Mouse (Mus musculus) CH12.LX (cell line): ENCODE measurements at regions not wholly inside any gene's neighbourhood (a gene's known extent, or its start where the extent isn't known, plus 50 kb on each side); places are given as distances from the start of the nearest gene placed in this dataset.

Experiments
- DNase-seq: peaks from one replicate; pipeline ENCODE4 v3.0.0-alpha.2; 2013; ENCODE audit errors: extremely low read depth
- H3K27ac ChIP-seq: 2 replicates; pipeline ENCODE4 v1.5.1; 2012; ENCODE audit warnings: low read depth, mild to moderate bottlenecking, control low read depth, moderate library complexity; ENCODE audit not compliant: insufficient read depth
- H3K27me3 ChIP-seq: replicated peaks from 2 replicates; pipeline ENCODE3; 2012; ENCODE audit warnings: inconsistent platforms
- H3K36me3 ChIP-seq, 2 experiments: replicated peaks in 1 of 2; 2 replicates each; pipeline versions ENCODE3 to v1.6.1; 2012; ENCODE audit warnings: inconsistent platforms in 1 of 2, low read length in 1 of 2, mild to moderate bottlenecking in 1 of 2, mixed read lengths in 1 of 2, moderate library complexity in 1 of 2; ENCODE audit not compliant: control insufficient read depth in 1 of 2, insufficient read depth in 1 of 2
- H3K4me1 ChIP-seq, 2 experiments: 2 replicates each; pipeline ENCODE4 v1.6.1; 2012; ENCODE audit warnings: inconsistent platforms in 1 of 2, moderate library complexity in 1 of 2; ENCODE audit not compliant: insufficient read depth in 2 of 2, control insufficient read depth in 1 of 2
- H3K4me2 ChIP-seq: 2 replicates; pipeline ENCODE4 v1.6.1; 2012; ENCODE audit warnings: low read depth, mild to moderate bottlenecking, control low read depth; ENCODE audit not compliant: poor library complexity, insufficient read depth, severe bottlenecking
- H3K4me3 ChIP-seq, 3 experiments: fragments of 150-350 bp in 1 of 3; sonication (generic) in 1 of 3; replicated peaks in 1 of 3; 2 replicates each; pipeline versions ENCODE3 to v1.5.1; 2011 to 2012; ENCODE audit warnings: low read depth in 2 of 3, low read length in 2 of 3, mild to moderate bottlenecking in 2 of 3, moderate library complexity in 2 of 3, control low read depth in 1 of 3, improper control_type of control experiment in 1 of 3, inconsistent platforms in 1 of 3, mixed read lengths in 1 of 3; ENCODE audit not compliant: poor library complexity in 1 of 3
- H3K79me2 ChIP-seq: replicated peaks from 2 replicates; pipeline ENCODE4 v1.6.1; 2012; ENCODE audit warnings: mild to moderate bottlenecking, moderate library complexity; ENCODE audit not compliant: control insufficient read depth, poor library complexity, insufficient read depth, severe bottlenecking; ENCODE audit errors: extremely low read depth
- H3K9ac ChIP-seq: 2 replicates; pipeline ENCODE4 v1.6.1; 2012; ENCODE audit warnings: low read depth, mild to moderate bottlenecking, control low read depth, moderate library complexity; ENCODE audit not compliant: insufficient read depth
- H3K9me3 ChIP-seq: replicated peaks from 2 replicates; pipeline ENCODE3; 2012; ENCODE audit warnings: low read length, inconsistent platforms, mixed read lengths
- CHD1 ChIP-seq: IDR thresholded peaks from 2 replicates; pipeline ENCODE4 v1.6.1; 2012; ENCODE audit warnings: low read depth, low read length, improper control_type of control experiment, inconsistent platforms
- CTCF ChIP-seq, 2 experiments: IDR thresholded peaks in 1 of 2; conservative IDR thresholded peaks in 1 of 2; 2 replicates each; pipeline ENCODE4 v1.5.1; 2011 to 2012; ENCODE audit warnings: low read depth in 2 of 2, low read length in 2 of 2, improper control_type of control experiment in 1 of 2, inconsistent platforms in 1 of 2, mild to moderate bottlenecking in 1 of 2, moderate library complexity in 1 of 2
- E2F4 ChIP-seq: IDR thresholded peaks from 2 replicates; pipeline ENCODE4 v1.6.1; 2011; ENCODE audit warnings: low read depth, low read length, improper control_type of control experiment; ENCODE audit not compliant: insufficient replicate concordance
- ELF1 ChIP-seq: IDR thresholded peaks from 2 replicates; pipeline ENCODE4 v1.6.1; 2014; ENCODE audit warnings: low read depth, mild to moderate bottlenecking, inconsistent platforms, low read length, improper control_type of control experiment
- GABPA ChIP-seq: IDR thresholded peaks from 2 replicates; pipeline ENCODE4 v1.6.1; 2012; ENCODE audit warnings: low read depth, low read length, improper control_type of control experiment, inconsistent platforms; ENCODE audit not compliant: insufficient replicate concordance
- JUND ChIP-seq: conservative IDR thresholded peaks from 2 replicates; pipeline ENCODE4 v1.6.1; 2011; ENCODE audit warnings: low read depth, low read length, improper control_type of control experiment
- MAFK ChIP-seq: IDR thresholded peaks from 2 replicates; pipeline ENCODE4 v1.6.1; 2011; ENCODE audit warnings: low read length, improper control_type of control experiment; ENCODE audit not compliant: insufficient replicate concordance
- MYC ChIP-seq: IDR thresholded peaks from 2 replicates; pipeline ENCODE4 v1.6.1; 2011; ENCODE audit warnings: low read depth, mild to moderate bottlenecking, improper control_type of control experiment, low read length
- PAX5 ChIP-seq: IDR thresholded peaks from 2 replicates; pipeline ENCODE4 v1.6.1; 2012; ENCODE audit warnings: low read length, inconsistent platforms, mixed read lengths
- POLR2AphosphoS2 ChIP-seq: IDR thresholded peaks from 2 replicates; pipeline ENCODE4 v1.6.1; 2011; ENCODE audit warnings: low read depth, low read length, improper control_type of control experiment
- SMC3 ChIP-seq: IDR thresholded peaks from 2 replicates; pipeline ENCODE4 v1.6.1; 2011; ENCODE audit warnings: low read depth, low read length, improper control_type of control experiment
- TBP ChIP-seq: conservative IDR thresholded peaks from 2 replicates; pipeline ENCODE4 v1.6.1; 2011; ENCODE audit warnings: low read depth, low read length, improper control_type of control experiment
- UBTF ChIP-seq: IDR thresholded peaks from 2 replicates; pipeline ENCODE4 v1.6.1; 2012; ENCODE audit warnings: low read depth, mild to moderate bottlenecking, inconsistent platforms, low read length, improper control_type of control experiment, moderate library complexity
- USF1 ChIP-seq: IDR thresholded peaks from 2 replicates; pipeline ENCODE4 v1.6.1; 2014; ENCODE audit warnings: low read depth, mild to moderate bottlenecking, inconsistent platforms, low read length, improper control_type of control experiment
- USF2 ChIP-seq: conservative IDR thresholded peaks from 2 replicates; pipeline ENCODE4 v1.6.1; 2011; ENCODE audit warnings: low read depth, low read length, improper control_type of control experiment
- ZKSCAN1 ChIP-seq: IDR thresholded peaks from 2 replicates; pipeline ENCODE4 v1.6.1; 2012; ENCODE audit warnings: low read depth, inconsistent platforms, low read length, improper control_type of control experiment, borderline replicate concordance
- ZNF384 ChIP-seq: IDR thresholded peaks from 2 replicates; pipeline ENCODE4 v1.6.1; 2012; ENCODE audit warnings: low read depth, low read length, improper control_type of control experiment, inconsistent platforms
- dilution Hi-C: fragments of 300-500 bp; cut with MboI; formaldehyde crosslinking; loops from 2 replicates; pipeline ENCODE4 v1.14.3; 2020; ENCODE audit warnings: low sequenced_read_pairs; ENCODE audit not compliant: extremely low pct_unique_long_range_greater_than_20kb, extremely low pct_ligation_motif_present
- in situ Hi-C: fragments of 300-500 bp; cut with MboI; formaldehyde crosslinking; loops from 3 replicates; pipeline ENCODE4 v1.14.3; 2019; ENCODE audit warnings: low sequenced_read_pairs, low pct_ligation_motif_present, low pct_unique_long_range_greater_than_20kb, mixed read lengths

GRCm38 (mm10) chr9:6608428-6609283, 339.0 kb upstream of the Ddi1 start:
- Histone ChIP-seq H3K36me3 (no peaks in the 10 kb centered on the region), H3K27me3 (no peaks in the 10 kb centered on the region), H3K4me3 (no peak overlapping the region), H3K4me1 (no peaks in the 10 kb centered on the region), H3K27ac (no peak overlapping the region), H3K9ac (no peak overlapping the region), H3K9me3 (no peaks in the 10 kb centered on the region), H3K79me2 (no peaks in the 10 kb centered on the region), H3K4me2 (no peak overlapping the region)
- no peak for TF ChIP-seq ZNF384
- no peak for TF ChIP-seq SMC3
- no peak for TF ChIP-seq CHD1
- TF ChIP-seq MAFK = no peak
- TF ChIP-seq CTCF (conservative IDR thresholded peaks at IDR 0.05 in 1 of 2, IDR thresholded peaks at IDR 0.05 in 1 of 2; ENCODE audit: low read depth in 2 of 2, low read length in 2 of 2) = no peak
- TF ChIP-seq GABPA = no peak
- TF ChIP-seq E2F4 = no peak
- no peak for TF ChIP-seq POLR2AphosphoS2
- TF ChIP-seq ELF1 = no peak
- no peak for TF ChIP-seq PAX5
- TF ChIP-seq USF2 = no peak
- no peak for TF ChIP-seq UBTF
- no peak for TF ChIP-seq USF1
- TF ChIP-seq ZKSCAN1 = no peak
- no peak for TF ChIP-seq JUND
- TF ChIP-seq TBP = no peak
- TF ChIP-seq MYC = no peak
- dilution Hi-C loops (no loop called here), in situ Hi-C loops (no loop called here)
- DNase-seq = no peak
